Mouse (Mus musculus) midbrain, embryonic 12.5 days (tissue): ENCODE results near the gene Myh9. TPM values are rescaled to one million over a fixed set of nuclear protein-coding genes. Genes with fewer than 3 reads are reported as not detected.
"Not testable (repeated sequence)": the region's sequence is repeated elsewhere in the genome, so short reads cannot be mapped to it uniquely, and the experiment has no call there.

ENCODE experiments used
- ATAC-seq: fragments of 200-750 bp; cut with Nextera tagmentation; 2 replicates; pipeline ENCODE4 v1.8.0; 2017; ENCODE audit warnings: low read depth, moderate TSS enrichment, moderate library complexity; ENCODE audit not compliant: low FRiP score
- H3K27ac ChIP-seq: fragments of 300-500 bp; sonication (generic); replicated peaks from 2 replicates; pipeline ENCODE4 v1.5.1; 2016; ENCODE audit warnings: mild to moderate bottlenecking
- H3K27me3 ChIP-seq: fragments of 300-500 bp; sonication (generic); 2 replicates; pipeline ENCODE4 v1.6.1; 2016; ENCODE audit warnings: mild to moderate bottlenecking
- H3K36me3 ChIP-seq: fragments of 300-500 bp; sonication (generic); 2 replicates; pipeline ENCODE4 v1.6.1; 2016
- H3K4me1 ChIP-seq: fragments of 300-500 bp; sonication (generic); 2 replicates; pipeline ENCODE4 v1.6.1; 2016
- H3K4me2 ChIP-seq: fragments of 300-500 bp; sonication (generic); replicated peaks from 2 replicates; pipeline ENCODE4 v1.6.1; 2016; ENCODE audit warnings: mild to moderate bottlenecking, moderate library complexity
- H3K4me3 ChIP-seq: fragments of 300-500 bp; sonication (generic); 2 replicates; pipeline ENCODE4 v1.5.1; 2016; ENCODE audit warnings: mild to moderate bottlenecking
- H3K9ac ChIP-seq: fragments of 300-500 bp; sonication (generic); replicated peaks from 2 replicates; pipeline ENCODE4 v1.6.1; 2016; ENCODE audit warnings: mild to moderate bottlenecking, moderate library complexity
- H3K9me3 ChIP-seq: fragments of 300-500 bp; sonication (generic); 2 replicates; pipeline ENCODE4 v1.6.1; 2016; ENCODE audit warnings: mild to moderate bottlenecking
- WGBS: fragments of 180-500 bp; shearing (Covaris S2); methylation state at CpG from one replicate; pipeline ENCODE4 v1.1.7; 2016; 5-methylcytosine and 5-hydroxymethylcytosine counted together
- polyA plus RNA-seq: library from polyadenylated mRNA; unstranded; fragments of >200 nt; fragmentation: Nextera tagmentation; extraction: Ambion mirVana; gene quantifications from 2 replicates; pipeline ENCODE4 v1.2.1, GENCODE M21; 2016

Myh9 gene
- polyA plus RNA-seq, 1 experiment from 2014 or later: 24.9 TPM

DNA sequence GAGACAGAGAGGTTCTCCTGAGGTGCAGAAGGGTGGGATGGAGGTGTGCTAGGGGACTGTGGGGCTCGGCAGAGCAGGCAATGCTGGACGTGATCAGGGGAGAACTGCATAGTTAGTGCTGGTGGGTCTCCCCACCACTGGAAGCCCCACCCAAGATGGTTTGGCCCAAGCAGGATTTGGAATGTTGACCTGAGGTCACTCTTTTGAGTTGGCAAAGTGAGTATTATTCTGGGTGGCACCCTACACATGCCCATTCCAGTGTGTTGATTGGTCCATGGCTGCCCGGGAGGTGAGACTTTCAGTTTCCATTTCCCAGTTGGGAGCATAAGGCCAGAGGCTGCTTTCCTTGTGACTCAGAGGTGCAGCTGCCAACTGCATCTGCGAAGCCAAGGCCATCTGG lies 113.2 kb downstream of the Myh9 start, which contains the start of gene Apol9b:
Gene Apol9b (plus strand): TSS at position 301 of the 400 bp plus-strand sequence.
- H3K36me3 ChIP-seq, H3K27me3 ChIP-seq, H3K4me3 ChIP-seq, H3K4me2 ChIP-seq, H3K27ac ChIP-seq, H3K4me1 ChIP-seq, ATAC-seq, H3K9me3 ChIP-seq, H3K9ac ChIP-seq: not testable (repeated sequence)
- 92% methylated on average over 1 of the region's 4 CpGs for WGBS

DNA sequence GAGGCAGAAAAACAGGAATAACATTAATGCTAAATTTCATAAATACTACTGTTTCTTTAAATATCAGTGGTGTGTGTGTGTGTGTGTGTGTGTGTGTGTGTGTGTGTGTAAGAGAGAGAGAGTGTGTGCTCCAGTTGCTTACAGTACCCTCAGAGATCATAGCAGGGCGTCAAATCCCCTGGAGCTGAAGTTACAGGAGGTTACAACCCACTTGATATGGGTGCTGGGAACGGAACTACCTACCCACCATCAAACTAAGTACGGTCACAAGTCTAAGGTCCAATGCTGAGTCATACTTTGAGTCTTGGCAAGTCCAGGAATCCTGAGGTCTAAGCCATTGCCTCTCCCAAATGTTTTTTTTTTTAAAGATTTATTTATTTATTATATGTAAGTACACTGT lies 114.2 kb downstream of the Myh9 start:
- 89% methylated on average over 3 of the region's 3 CpGs for whole genome bisulfite sequencing
- H3K9me3 ChIP-seq, H3K9ac ChIP-seq, ATAC-seq, H3K4me3 ChIP-seq, H3K4me2 ChIP-seq, H3K36me3 ChIP-seq, H3K27me3 ChIP-seq, H3K27ac ChIP-seq, H3K4me1 ChIP-seq: not testable (repeated sequence)

DNA sequence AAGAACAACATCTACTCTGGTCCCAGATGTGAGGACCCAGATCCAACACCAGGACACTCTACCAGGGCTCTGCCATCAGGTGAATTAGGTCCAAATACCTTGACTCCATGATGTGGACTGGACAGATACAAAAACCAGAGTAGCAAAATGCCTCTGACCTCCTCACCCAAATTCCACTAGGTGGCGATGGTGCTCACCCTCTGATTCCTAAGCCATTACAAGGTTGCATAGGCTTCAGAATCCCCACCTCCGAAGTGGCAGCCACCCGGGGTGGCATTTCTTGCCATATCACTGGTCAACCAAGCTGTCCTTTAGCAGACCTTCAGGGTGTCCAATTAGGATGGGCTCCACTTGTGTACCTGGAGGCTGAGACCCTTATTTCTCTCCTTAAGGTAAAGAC lies 114.8 kb downstream of the Myh9 start:
- not testable (repeated sequence) for H3K9me3 ChIP-seq, H3K4me1 ChIP-seq, ATAC-seq, H3K36me3 ChIP-seq, H3K27ac ChIP-seq, H3K9ac ChIP-seq, H3K4me3 ChIP-seq, H3K27me3 ChIP-seq, H3K4me2 ChIP-seq
- 9% methylated on average over 3 of the region's 3 CpGs for WGBS

DNA sequence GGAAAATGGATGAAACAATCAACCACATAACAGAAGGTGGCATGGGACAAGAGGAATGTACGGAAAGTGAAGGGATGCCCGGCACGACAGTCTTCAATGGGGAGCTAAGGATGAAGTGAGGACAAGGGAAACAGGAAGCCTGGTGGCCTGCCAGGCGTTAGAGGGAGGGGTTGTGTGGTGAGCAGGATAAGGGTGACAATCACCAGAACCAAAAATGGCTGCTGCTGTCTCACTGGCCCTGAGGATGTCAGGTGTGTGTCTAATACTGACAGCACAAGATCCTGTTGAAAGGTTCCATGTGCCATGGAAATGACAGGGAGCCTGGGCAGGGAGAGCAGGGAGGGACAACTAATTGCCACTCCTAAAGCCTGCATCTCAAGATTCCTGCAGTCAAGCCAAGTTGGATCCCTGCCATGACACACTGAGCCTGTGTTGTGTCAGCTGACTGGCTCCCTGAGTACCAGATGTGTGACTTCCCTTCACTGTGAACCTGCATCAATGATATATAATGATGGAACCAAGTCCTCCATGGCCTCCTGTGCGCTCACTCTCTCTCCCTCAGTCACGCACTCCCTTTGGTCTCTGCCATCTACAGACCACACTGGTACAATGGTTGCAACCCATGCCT lies 116.5 kb downstream of the Myh9 start:
- not testable (repeated sequence) for H3K27ac ChIP-seq, H3K4me3 ChIP-seq, H3K36me3 ChIP-seq, ATAC-seq, H3K9ac ChIP-seq, H3K4me1 ChIP-seq, H3K27me3 ChIP-seq, H3K4me2 ChIP-seq, H3K9me3 ChIP-seq
- WGBS: 82% methylated on average over 6 of the region's 6 CpGs

DNA sequence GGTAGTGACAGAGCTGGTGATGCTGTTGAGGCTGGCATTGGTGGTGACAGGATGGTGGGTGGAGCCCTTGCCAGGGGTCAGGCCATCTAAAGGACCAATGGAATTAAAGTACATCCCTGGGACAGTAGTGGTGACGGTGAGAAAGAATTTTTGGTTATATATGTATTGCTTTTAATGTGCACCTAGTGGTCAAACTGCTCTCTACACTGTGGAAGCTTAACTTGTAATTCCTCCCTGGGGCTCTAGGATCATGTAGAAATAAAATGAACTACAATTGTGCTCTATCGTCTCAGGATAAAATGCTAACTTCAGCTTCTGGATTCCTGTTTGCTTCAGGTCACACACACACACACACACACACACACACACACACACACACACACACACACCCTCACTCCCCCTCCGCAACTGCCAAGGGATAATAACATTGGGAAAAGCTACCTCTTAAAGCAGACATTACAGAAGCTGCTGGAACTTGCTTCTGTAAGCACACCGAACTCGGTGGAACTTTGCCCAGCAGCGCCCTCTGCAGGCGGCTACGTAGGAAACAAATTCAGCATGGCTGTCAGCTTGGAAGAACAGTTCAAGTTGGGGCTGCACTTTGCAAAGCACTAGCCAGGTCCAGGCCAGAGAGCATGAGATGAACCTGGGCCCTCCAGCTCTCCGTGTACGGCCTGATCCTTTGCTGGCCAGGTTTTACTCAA lies 117.6 kb downstream of the Myh9 start:
- H3K36me3 ChIP-seq, H3K9me3 ChIP-seq, H3K27me3 ChIP-seq, H3K27ac ChIP-seq, H3K9ac ChIP-seq, ATAC-seq, H3K4me3 ChIP-seq, H3K4me1 ChIP-seq, H3K4me2 ChIP-seq: not testable (repeated sequence)
- 19% methylated on average over 2 of the region's 10 CpGs for whole genome bisulfite sequencing

DNA sequence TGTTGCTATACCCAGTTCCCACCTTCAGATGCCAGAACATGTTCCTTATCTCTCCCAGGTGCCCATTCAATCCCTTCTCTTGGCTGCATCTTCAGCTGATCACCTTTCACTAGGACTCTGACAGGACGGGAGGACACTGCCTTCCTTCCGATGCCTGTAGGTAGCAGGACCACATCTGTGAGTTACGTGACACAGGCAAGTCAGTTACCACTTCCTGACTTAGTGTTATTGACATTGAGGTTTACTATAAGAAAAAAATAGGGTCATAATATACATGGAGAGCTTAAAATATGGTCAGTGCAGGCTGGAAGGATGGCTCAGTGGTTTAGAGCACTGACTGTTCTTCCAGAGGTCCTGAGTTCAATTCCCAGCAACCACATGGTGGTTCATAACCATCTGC lies 120.5 kb downstream of the Myh9 start:
- H3K36me3 ChIP-seq, H3K9me3 ChIP-seq, H3K4me3 ChIP-seq, ATAC-seq, H3K27me3 ChIP-seq, H3K4me2 ChIP-seq, H3K9ac ChIP-seq, H3K27ac ChIP-seq, H3K4me1 ChIP-seq: not testable (repeated sequence)
- WGBS: no CpG with 5 or more reads among the region's 3 CpGs

DNA sequence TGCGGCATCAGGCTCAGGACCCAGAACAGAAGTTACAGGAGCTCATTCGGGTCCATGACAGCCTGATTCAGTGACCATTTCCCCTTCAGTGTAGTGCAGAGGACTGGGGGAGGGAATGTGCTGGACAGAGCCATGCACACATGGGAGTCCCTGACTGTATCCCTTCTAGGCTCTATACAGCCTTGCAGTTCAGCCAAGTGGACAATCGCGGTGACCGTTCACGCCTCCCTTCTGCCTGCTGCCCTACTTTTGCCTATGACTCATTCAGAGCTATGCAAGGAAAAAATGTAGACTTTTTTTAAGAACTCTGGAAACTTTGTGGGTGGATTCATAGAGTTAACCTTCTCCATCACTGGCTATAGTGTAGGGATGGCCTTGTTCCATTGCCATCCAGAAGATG lies 123.7 kb downstream of the Myh9 start:
- not testable (repeated sequence) for ATAC-seq, H3K36me3 ChIP-seq, H3K27ac ChIP-seq, H3K4me3 ChIP-seq, H3K4me1 ChIP-seq, H3K4me2 ChIP-seq, H3K9me3 ChIP-seq, H3K9ac ChIP-seq, H3K27me3 ChIP-seq
- 83% methylated on average over 3 of the region's 6 CpGs for WGBS

Other genes with a start within 250 kb of the Myh9 start
- gene Apol10b, start 246.1 kb downstream of the Myh9 start, polyA plus RNA-seq: not detected in 2 replicates
- not detected in 2 replicates for gene Gm36245, start 242.9 kb downstream of the Myh9 start, polyA plus RNA-seq
- 0.11 and 0.25 TPM in 2 replicates for gene Apol11b, start 198.9 kb downstream of the Myh9 start, polyA plus RNA-seq
- gene Apol7e, start 143.3 kb downstream of the Myh9 start, polyA plus RNA-seq: not detected in 2 replicates
- not detected in 2 replicates for gene Apol9b, start 113.1 kb downstream of the Myh9 start, polyA plus RNA-seq
- gene Apol8, start 85.2 kb downstream of the Myh9 start, polyA plus RNA-seq: 0.22 and 0.40 TPM in 2 replicates
- gene Txn2, start 86.8 kb upstream of the Myh9 start, polyA plus RNA-seq: 206 and 210 TPM in 2 replicates
- 6.2 and 6.8 TPM in 2 replicates for gene Foxred2, start 114.5 kb upstream of the Myh9 start, polyA plus RNA-seq
- gene Eif3d, start 128.6 kb upstream of the Myh9 start, polyA plus RNA-seq: 219 and 233 TPM in 2 replicates